Mouse (Mus musculus): Measurements from ENCODE around the gene Gm13305.
"Not testable (repeated sequence)": the region's sequence is repeated elsewhere in the genome, so short reads cannot be mapped to it uniquely, and the experiment has no call there.

Gm13305 gene

GRCm38 (mm10) chr4:42168503-42168902 lies at the start of gene Gm13305:
Gm13305 (minus strand) TSS chr4:42168603.
- in situ Hi-C loops (cut with MboI; ENCODE audit: low pct_unique_long_range_greater_than_20kb in 1 of 2, low sequenced_read_pairs in 2 of 2, unreplicated experiment in 1 of 2) = not testable (repeated sequence)

- in situ Hi-C loops (cut with MboI; ENCODE audit: low pct_unique_long_range_greater_than_20kb in 1 of 2, low sequenced_read_pairs in 2 of 2, unreplicated experiment in 1 of 2) = not testable (repeated sequence)
Measured at GRCm38 (mm10) chr4:42184980-42185372, 16.6 kb upstream of the Gm13305 start.

- in situ Hi-C loops (cut with MboI; ENCODE audit: low pct_unique_long_range_greater_than_20kb in 1 of 2, low sequenced_read_pairs in 2 of 2, unreplicated experiment in 1 of 2) = not testable (repeated sequence)
Measured at GRCm38 (mm10) chr4:42184324-42184979, 16.0 kb upstream of the Gm13305 start.

- in situ Hi-C loops (cut with MboI; ENCODE audit: low pct_unique_long_range_greater_than_20kb in 1 of 2, low sequenced_read_pairs in 2 of 2, unreplicated experiment in 1 of 2) = not testable (repeated sequence)
Measured at GRCm38 (mm10) chr4:42183234-42184197, 15.1 kb upstream of the Gm13305 start.

- in situ Hi-C loops (cut with MboI; ENCODE audit: low pct_unique_long_range_greater_than_20kb in 1 of 2, low sequenced_read_pairs in 2 of 2, unreplicated experiment in 1 of 2) = not testable (repeated sequence)
Measured at GRCm38 (mm10) chr4:42178243-42178642, 9.8 kb upstream of the Gm13305 start.

- in situ Hi-C loops (cut with MboI; ENCODE audit: low pct_unique_long_range_greater_than_20kb in 1 of 2, low sequenced_read_pairs in 2 of 2, unreplicated experiment in 1 of 2) = not testable (repeated sequence)
Measured at GRCm38 (mm10) chr4:42153136-42153535, 15.3 kb downstream of the Gm13305 start, which contains the start of gene Gm13306. Gm13306 (plus strand) TSS chr4:42153436.

- in situ Hi-C loops (cut with MboI; ENCODE audit: low pct_unique_long_range_greater_than_20kb in 1 of 2, low sequenced_read_pairs in 2 of 2, unreplicated experiment in 1 of 2) = not testable (repeated sequence)
Measured at GRCm38 (mm10) chr4:42114517-42114916, 53.9 kb downstream of the Gm13305 start, which contains the start of gene Gm13304. Gm13304 (plus strand) TSS chr4:42114817.

Measured in mouse embryonic stem cell (cell line).